Mouse (Mus musculus): ENCODE data around the gene Gm12394.
"Not testable (repeated sequence)": the region's sequence is repeated elsewhere in the genome, so short reads cannot be mapped to it uniquely, and the experiment has no call there.

Gene Gm12394

DNA sequence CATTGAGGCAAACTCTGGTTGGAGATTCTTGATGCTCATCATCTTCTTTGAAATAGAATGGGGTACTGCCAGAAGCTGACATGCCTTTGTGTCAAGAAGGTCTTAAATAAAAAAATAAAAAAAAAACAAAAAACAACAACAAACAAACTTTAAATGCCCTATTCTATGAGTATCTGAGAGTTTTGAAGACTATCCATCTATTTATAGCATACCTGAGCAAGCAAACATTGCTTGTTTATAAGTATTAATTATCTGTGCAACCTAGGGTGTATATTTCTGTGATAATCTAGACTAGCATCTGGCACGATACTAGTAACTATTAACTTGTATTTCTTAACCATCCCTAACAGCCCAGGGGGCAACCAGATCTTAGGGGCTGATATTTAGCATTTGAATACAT is at the start of gene Gm12394:
TSS of gene Gm12394 (minus strand) at position 101 of the 400 bp plus-strand sequence.
- not testable (repeated sequence) for TF ChIP-seq GATA4 (IDR thresholded peaks at IDR 0.05; ENCODE audit: insufficient replicate concordance, low read length)

DNA sequence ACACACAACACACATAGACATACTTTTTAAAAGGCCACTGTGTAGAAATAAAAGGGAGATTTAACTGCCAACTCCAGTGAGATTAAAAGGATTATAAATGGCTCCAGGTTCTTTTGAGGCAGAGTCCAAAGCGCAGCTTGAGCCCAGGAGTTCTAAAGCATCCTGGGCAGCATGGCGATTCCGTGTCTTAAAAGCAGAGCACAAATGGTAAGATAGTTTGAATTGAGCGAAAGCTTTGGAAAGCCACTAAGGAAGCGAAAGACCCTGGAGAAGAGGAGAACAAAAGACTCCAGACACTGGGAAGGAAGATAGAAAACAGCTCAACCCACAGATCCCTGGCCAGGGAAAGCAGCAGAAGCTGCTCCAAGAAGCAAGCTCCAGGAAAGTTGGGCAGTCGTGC is 48.4 kb upstream of the Gm12394 start:
- TF ChIP-seq GATA4 (IDR thresholded peaks at IDR 0.05; ENCODE audit: insufficient replicate concordance, low read length): no peak

DNA sequence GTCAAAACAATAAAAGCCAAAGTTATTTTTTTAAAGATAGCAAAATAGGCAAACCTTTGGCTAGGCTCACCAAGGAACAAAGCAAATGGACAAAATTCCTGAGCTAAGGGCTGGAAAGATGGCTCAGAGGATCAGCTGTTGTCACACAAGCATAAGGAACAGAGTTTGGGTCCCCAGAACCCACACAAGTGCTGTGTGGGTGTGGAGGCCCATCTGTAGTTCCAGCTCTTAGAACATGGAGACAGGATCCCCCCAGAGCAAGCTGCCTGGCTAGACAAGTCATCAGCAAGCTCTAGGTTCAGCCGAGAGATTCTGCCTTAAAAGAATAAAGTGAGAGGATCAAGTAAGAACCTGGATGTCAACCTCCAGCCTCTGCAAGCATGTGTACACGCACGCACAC is 48.0 kb upstream of the Gm12394 start:
- no peak for TF ChIP-seq GATA4 (IDR thresholded peaks at IDR 0.05; ENCODE audit: insufficient replicate concordance, low read length)

DNA sequence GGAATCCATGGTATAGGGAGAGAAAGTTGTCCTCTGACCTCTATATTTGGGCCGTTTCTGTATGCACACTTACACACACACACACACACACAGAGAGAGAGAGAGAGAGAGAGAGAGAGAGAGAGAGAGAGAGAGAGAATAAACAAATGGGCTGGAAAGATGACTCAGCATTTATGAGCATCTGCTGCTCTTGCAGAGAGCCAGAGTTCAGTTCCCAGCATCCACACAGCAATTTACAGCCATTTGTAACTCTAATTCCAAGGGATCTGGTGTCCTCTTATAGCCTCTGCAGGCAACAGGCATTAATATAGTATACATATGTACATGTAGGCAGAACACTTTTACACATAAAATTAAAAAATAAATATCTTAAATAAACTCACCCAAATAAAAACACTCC is 47.4 kb upstream of the Gm12394 start:
- no peak for TF ChIP-seq GATA4 (IDR thresholded peaks at IDR 0.05; ENCODE audit: insufficient replicate concordance, low read length)

DNA sequence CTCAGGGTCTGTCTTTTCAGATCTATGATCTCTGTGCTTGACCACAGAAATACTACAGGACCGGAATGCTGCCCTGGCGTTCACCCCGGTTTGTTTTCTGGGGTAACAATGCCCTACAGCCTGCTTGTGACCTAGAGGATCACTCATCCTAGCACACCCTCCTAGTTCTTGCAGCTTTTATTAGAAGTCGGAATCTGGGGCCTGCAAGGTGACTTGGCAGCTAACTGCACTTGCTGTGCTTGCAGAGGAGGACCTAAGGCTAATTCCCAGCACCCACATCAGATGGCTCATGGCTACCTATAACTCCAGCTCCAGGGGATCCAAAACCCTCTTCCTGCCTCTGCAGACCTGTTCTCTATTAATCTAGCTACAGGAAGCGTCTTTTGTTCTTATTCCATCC is 46.2 kb upstream of the Gm12394 start:
- no peak for TF ChIP-seq GATA4 (IDR thresholded peaks at IDR 0.05; ENCODE audit: insufficient replicate concordance, low read length)

DNA sequence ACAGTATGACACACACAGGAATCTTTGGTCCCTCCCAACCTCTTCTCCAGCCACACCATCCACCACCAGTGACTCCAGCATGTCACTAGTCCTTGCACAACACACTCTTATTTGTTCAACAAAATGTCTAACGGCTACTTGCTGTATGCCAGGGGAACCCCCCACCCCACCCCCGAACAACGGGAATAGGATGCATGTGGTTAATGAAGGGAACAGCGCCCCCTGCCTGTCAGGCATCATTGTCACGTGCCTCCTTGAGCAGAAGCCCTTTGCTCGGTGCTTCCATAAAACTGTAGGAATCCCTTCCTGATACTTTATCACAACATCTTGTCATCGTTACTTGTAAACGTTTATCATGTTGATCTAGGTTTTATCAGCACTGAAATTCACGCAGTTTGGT is 45.6 kb upstream of the Gm12394 start:
- TF ChIP-seq GATA4 (IDR thresholded peaks at IDR 0.05; ENCODE audit: insufficient replicate concordance, low read length): no peak

DNA sequence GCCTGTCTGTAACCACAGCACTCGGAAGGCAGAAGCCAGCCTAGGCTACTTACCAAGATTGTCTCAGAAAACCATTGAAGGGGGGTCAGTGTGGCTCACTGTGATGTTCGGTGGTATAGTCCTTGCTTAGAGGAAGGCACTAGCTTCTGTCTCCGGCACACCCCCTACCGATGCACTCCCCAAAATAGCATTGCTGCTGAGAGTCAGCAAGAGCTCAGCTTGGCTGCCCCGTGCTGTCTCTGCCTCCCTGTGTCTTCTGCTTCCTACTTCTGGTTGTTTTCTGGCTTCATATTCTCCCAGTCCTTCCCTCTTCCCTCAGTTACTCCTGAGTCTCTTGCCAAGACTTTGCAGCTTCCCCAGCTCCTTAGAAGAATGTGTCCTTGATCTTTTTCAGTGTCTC is 44.3 kb upstream of the Gm12394 start:
- TF ChIP-seq GATA4 (IDR thresholded peaks at IDR 0.05; ENCODE audit: insufficient replicate concordance, low read length): no peak

DNA sequence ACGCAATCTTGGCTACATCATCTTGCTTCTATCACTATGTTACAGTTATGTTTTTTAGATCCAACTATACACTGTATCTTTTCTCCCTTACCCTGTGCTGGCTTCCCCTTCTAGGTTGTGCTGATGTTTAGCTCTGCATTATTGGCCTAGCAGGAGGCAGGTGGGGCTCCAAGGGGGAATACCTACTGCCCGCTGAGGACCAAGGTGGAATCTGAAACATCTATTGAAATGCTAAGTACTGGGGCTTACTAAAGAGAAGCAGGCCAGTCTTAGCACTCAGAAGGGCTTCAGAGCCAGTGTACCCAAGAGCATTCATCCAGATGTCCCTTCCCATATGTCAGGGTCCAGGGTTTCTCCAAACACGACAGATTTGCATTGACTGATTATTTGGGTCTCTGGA is 42.3 kb upstream of the Gm12394 start:
- no peak for TF ChIP-seq GATA4 (IDR thresholded peaks at IDR 0.05; ENCODE audit: insufficient replicate concordance, low read length)

DNA sequence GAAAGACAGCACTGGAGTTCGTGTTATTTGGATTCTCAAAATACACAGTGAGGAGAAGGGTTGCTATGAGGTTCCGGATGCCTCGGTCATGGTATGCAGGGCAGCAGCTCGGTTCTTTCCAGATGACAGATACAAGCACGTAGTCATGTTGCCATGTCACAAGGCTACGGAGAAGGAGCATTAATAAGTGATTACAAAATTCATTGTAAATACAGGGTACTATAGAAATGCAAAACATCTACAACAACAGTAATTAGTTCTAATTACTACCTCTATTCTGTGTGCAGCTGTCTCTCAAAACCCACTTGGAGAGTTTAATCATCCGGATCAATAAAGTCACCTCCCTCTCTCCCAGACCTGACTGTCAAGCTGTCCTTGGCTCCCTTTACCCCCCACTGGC is 38.5 kb upstream of the Gm12394 start:
- TF ChIP-seq GATA4 (IDR thresholded peaks at IDR 0.05; ENCODE audit: insufficient replicate concordance, low read length): no peak

DNA sequence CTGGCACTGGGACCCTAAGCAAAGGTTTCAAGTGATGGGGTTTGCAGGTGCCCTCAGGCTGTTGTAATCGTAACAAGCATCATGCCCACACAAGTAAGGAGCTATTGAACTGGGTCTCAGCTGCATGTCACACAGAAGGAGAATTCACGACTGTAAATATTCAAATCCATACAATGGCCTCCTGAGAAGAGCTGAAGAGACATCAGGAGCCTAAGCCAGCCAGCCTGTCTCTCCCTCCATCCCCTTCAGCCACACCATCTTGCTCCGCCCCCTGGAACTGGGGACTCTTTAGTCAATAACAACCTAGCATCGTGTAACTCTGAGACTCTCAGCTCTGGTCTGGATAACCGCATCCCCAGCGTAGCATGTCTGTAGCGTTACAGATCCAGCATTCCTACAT is 34.6 kb upstream of the Gm12394 start:
- TF ChIP-seq GATA4 (IDR thresholded peaks at IDR 0.05; ENCODE audit: insufficient replicate concordance, low read length): no peak

DNA sequence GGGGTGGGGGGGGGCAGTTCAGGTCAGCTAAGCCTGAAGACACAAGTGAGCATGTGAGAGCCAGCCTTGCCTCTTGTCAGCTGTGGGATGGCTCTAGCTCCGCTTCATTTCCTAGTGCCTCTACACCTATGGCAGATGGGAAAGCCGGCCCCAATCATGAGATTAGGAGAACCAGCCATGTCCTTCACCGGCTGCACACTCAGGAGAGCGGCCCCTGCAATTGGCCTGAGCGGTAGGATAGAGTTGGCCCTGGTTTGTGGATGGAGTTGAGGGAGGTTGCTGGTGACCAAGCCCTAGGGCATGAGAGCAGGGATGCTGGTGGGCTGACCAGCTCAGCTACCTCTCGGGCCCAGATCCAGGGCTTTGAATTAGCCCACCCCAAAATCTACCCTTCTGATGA is 32.2 kb upstream of the Gm12394 start:
- TF ChIP-seq GATA4 (IDR thresholded peaks at IDR 0.05; ENCODE audit: insufficient replicate concordance, low read length): no peak

DNA sequence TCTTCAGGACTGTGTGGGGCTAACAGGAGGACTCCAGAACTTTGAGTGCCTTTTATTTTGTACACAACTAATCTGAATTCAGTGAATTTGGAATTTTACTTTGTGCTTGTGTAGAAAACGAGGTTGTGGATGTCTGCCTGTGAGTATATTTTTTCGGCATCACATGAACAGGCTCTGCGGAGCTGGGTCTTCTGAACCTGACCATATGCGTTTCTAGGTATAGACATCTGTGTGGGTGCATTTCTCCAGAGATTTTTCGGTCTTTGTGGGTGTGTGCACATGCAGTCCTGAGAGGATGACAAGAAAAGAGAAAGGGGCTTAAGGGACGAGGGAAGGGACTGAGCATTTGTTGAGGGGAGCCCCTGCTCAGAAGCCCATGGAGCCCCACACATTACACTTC is 30.4 kb upstream of the Gm12394 start:
- TF ChIP-seq GATA4 (IDR thresholded peaks at IDR 0.05; ENCODE audit: insufficient replicate concordance, low read length): no peak

DNA sequence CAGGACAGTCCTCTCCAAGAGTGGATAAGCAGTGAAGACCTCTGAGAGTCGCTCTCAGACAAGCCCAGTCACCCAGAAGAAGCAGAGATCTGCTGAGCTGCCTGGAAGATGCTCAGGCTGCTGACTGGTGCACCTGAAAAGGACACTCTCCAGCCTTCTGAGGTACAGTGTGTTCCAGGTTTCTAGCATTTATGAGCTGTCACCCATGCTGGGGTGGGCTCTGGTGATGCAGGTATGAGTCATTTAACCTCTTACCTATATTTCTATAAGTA is 24.0 kb upstream of the Gm12394 start:
- TF ChIP-seq GATA4 (IDR thresholded peaks at IDR 0.05; ENCODE audit: insufficient replicate concordance, low read length): no peak

DNA sequence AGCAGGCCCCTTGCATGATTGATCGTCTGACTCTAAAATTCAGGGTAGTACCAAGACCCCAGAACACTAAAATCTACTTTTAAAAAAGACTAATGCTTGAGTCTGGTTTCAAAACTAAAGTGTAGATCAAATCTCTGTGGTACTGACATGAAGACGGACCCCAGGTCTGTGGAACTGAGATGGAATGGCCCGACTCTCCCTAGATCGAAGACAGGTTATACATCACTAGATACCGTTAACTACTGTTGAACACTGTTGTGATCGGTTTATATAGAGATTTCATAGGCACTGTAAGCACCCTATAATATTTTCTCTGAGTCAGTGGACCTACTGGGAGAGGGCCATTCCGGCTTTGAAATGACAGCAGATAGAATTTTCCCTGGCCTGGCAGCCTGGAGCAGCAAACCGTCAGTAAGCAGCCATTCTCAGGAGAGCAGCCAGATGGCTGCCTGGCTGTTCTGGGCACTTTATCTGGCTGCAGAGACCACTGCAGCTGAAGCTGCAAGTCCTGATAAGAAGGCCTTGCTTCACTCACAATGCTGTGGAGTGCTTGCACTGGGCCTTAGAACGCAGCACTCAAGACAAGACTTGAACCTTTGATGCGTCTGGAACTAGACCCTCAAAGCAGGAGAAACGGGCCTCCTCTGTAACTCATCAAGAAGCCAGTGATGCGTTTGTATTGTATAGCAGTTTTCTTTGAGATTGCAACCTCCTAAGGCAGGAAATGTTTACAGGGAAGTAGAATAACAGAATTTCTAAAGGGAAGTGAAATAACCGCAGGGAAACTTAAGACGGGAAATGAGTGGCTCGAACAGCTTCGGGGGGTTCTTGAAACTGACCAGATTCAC is 23.5 kb upstream of the Gm12394 start:
- TF ChIP-seq GATA4 (IDR thresholded peaks at IDR 0.05; ENCODE audit: insufficient replicate concordance, low read length): no peak

DNA sequence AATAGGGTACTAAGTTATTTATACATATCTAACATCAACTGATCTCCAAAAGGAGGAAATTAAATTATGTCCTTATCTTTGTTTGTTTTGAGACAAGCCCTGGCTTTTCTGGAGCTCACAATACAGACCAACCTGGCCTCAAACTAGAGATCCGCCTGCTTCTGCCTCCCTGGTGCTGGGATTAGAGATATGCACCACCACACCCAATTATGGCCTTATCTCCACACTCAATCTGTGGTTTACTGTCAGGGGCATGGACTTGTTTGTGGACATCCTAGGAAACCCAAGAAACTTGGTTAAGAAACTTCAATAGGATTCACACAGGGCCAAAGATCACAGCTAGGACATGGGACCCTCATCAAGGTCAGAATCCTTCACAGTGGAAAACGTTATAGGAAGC is 21.1 kb upstream of the Gm12394 start:
- no peak for TF ChIP-seq GATA4 (IDR thresholded peaks at IDR 0.05; ENCODE audit: insufficient replicate concordance, low read length)

DNA sequence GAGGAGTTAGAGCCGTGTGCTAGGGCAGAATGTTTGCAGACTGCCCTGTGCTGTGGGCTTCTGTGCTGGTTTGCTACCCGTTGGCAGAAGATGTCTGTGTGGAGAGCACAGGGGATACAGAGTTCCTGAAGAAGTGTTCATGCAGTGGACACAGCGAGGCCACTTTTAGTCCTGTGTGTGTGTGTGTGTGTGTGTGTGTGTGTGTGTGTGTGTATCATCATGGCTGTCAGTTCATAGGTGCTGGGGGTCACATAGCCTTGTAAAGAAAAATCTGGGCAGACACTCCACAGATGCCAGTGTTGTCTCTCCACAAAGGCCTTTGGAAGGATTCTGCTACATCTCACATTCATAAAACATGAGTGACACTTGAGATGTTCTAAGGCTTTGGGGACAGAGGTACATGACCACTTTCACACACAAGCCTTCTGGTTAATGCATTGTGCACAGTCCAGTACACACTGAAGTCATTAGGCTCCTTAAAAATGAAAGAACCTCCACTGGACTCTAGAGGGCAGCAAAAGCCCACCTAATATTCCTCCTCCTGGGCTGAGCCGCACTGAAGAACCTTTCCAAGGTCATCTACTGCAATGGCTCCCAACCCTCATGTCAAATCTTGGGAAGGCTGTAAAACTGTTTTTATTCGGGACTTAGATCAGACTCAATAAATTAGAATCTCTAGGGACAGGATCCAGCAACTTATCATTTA is 20.2 kb upstream of the Gm12394 start:
- TF ChIP-seq GATA4 (IDR thresholded peaks at IDR 0.05; ENCODE audit: insufficient replicate concordance, low read length): no peak

DNA sequence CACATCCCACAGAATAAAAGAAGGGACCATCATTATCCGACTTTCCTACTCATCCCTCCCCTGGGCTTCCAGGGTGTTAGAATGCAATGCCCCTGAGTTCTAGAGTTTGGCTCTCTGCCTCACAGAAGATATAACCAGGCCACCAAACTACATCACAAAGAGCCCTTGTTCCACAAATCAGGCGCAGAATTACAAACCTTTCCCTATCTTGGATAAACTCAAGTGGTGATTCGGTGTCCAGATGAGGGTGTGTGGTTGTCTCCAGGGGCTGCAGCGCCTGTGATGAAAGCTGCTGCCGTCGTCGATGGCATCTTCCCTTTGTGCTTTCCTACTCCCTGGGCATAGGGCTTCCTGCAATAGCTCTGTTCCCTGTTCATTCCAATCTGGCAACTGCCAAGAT is 17.6 kb upstream of the Gm12394 start, which contains the start of gene Fam205c:
TSS of gene Fam205c (minus strand) at position 101 of the 400 bp plus-strand sequence.
- no peak for TF ChIP-seq GATA4 (IDR thresholded peaks at IDR 0.05; ENCODE audit: insufficient replicate concordance, low read length)

Measured in liver, adult (tissue).